Mouse (Mus musculus) embryonic facial prominence, embryonic 12.5 days (tissue): ENCODE data around the gene Kazn. TPM values are rescaled to one million over a fixed set of nuclear protein-coding genes. Genes with fewer than 3 reads are reported as not detected.

Experiments used
- ATAC-seq: fragments of 200-750 bp; cut with Nextera tagmentation; 2 replicates; pipeline ENCODE4 v1.8.0; 2017; ENCODE audit not compliant: insufficient number of reproducible peaks, insufficient read depth, low FRiP score, low TSS enrichment
- H3K27ac ChIP-seq: fragments of 300-500 bp; sonication (generic); 2 replicates; pipeline ENCODE4 v1.5.1; 2016; ENCODE audit warnings: mild to moderate bottlenecking
- H3K27me3 ChIP-seq: fragments of 300-500 bp; sonication (generic); 2 replicates; pipeline ENCODE4 v1.6.1; 2016; ENCODE audit warnings: mild to moderate bottlenecking, moderate library complexity
- H3K36me3 ChIP-seq: fragments of 300-500 bp; sonication (generic); 2 replicates; pipeline ENCODE4 v1.6.1; 2016; ENCODE audit warnings: mild to moderate bottlenecking
- H3K4me1 ChIP-seq: fragments of 300-500 bp; sonication (generic); 2 replicates; pipeline ENCODE4 v1.6.1; 2016
- H3K4me2 ChIP-seq: fragments of 300-500 bp; sonication (generic); replicated peaks from 2 replicates; pipeline ENCODE4 v1.6.1; 2016; ENCODE audit warnings: mild to moderate bottlenecking, moderate library complexity
- H3K4me3 ChIP-seq: fragments of 300-500 bp; sonication (generic); 2 replicates; pipeline ENCODE4 v1.5.1; 2016; ENCODE audit warnings: mild to moderate bottlenecking
- H3K9ac ChIP-seq: fragments of 300-500 bp; sonication (generic); 2 replicates; pipeline ENCODE4 v1.6.1; 2016; ENCODE audit warnings: mild to moderate bottlenecking, moderate library complexity
- H3K9me3 ChIP-seq: fragments of 300-500 bp; sonication (generic); 2 replicates; pipeline ENCODE4 v1.6.1; 2016; ENCODE audit warnings: mild to moderate bottlenecking, moderate library complexity
- WGBS: fragments of 180-500 bp; shearing (Covaris S2); methylation state at CpG from one replicate; pipeline ENCODE4 v1.1.7; 2016; 5-methylcytosine and 5-hydroxymethylcytosine counted together
- polyA plus RNA-seq: library from polyadenylated mRNA; unstranded; fragments of >200 nt; fragmentation: Nextera tagmentation; extraction: Ambion mirVana; gene quantifications from 2 replicates; pipeline ENCODE4 v1.2.1, GENCODE M21; 2016

Gene Kazn
- polyA plus RNA-seq, 1 experiment from 2014 or later = 23.1 TPM

DNA sequence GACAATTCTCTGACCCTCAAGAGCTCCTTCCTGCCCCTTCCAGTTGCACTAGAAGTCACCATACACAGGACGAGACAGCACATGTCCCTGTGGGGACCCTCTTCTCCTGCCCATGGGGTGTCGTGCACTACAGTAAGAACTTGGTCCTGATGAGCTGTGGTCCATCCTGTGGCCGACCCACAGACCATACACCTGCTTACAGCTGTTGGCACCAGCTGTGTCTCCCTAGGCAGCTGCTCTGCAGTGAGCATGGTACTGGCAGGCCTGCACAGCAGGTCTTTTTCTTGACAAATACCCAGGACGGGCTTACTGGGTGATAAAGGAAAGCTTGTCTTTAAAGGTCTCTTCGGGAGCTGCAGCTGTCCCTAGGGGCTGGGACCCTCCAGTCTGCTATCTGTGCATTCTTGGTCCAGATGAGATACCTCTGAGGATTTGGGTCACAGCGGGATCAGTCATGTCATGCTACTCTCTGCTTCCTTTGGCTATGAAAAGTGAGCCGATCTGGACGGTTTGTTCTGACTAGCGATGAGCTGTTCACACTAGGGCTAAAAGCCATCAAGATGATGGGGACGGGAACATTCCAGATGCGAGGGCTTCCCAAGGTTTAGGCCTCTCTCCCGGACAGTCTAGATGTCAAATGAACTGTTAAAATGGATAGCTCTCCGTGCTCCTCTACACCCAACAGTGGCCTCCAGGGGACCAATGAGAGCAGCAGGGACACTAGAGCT, 179.9 kb downstream of the Kazn start:
- no peaks in the 10 kb centered on the region for H3K36me3 ChIP-seq
- ATAC-seq = no peak
- H3K27ac ChIP-seq = no peak overlapping the region
- no peak overlapping the region for H3K4me2 ChIP-seq
- H3K4me3 ChIP-seq = no peak overlapping the region
- H3K27me3 ChIP-seq = no peaks in the 10 kb centered on the region
- no peak overlapping the region for H3K9ac ChIP-seq
- 81% methylated on average over 13 of the region's 13 CpGs for WGBS
- H3K4me1 ChIP-seq = peaks cover 20% of the 10 kb centered on the region; the same call in 1 of the 2 replicates
- no peaks in the 10 kb centered on the region for H3K9me3 ChIP-seq

DNA sequence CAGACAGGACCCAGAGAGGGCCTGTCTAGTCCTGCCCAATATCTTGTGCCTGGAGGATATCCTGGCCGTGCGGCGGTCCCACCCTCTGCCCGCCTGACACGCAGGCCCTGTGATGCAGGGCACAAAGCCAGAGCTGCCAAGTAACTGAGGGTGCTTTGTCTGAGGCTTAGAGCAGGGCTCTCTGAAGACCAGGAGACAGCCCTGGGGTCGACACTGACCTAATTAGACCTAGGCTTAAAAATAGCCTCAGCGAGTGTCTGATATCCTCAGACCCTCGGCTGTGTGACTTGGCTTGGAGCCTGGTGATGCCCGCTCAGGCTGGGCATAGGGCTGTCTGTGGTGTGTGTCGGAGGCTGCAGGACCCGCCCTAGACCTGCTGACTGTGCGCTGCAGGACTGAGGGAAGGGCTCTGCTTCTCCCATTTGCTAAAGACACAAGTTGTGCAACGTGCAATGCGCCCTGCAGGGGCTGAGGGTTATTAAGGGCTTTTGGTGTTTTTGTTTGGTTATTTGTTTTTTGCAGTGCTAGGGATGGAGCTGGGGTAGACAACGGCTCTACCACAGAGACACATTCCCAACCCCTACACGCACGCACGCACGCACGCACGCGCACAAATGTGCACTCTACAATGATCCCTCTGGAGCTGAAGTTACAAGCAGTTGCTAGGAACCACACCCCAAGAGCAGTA, 181.5 kb downstream of the Kazn start:
- WGBS = 65% methylated on average over 22 of the region's 22 CpGs
- H3K27me3 ChIP-seq = no peaks in the 10 kb centered on the region
- H3K9me3 ChIP-seq = no peaks in the 10 kb centered on the region
- H3K4me1 ChIP-seq = peaks cover 29% of the 10 kb centered on the region
- ATAC-seq = no peak
- no peak overlapping the region for H3K27ac ChIP-seq
- H3K36me3 ChIP-seq = no peaks in the 10 kb centered on the region
- H3K9ac ChIP-seq = no peak overlapping the region
- no peak overlapping the region for H3K4me3 ChIP-seq
- H3K4me2 ChIP-seq = no peak overlapping the region

DNA sequence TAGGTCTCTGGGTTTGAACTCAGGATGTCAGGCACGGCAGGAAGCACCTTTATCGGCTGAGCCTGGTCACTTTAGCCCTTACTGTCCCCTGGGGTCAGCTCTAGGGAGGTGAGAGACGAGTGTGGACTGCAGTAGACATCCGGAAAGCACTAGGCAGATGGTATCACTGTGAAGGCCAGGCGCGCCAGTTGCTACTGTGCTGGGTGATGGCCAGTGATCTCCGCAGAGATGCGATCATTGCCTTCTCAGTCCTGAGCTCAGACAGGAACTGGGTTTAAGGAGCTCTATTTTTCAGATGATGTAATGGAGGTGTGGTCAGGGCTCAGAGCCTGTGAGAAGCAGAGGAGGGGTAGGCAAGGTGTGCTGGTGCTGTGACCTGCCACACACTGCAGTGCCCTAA, 183.6 kb downstream of the Kazn start:
- no peaks in the 10 kb centered on the region for H3K9me3 ChIP-seq
- no peaks in the 10 kb centered on the region for H3K36me3 ChIP-seq
- no peak overlapping the region for H3K4me2 ChIP-seq
- H3K27ac ChIP-seq = no peak overlapping the region
- WGBS = 76% methylated on average over 8 of the region's 8 CpGs
- no peak overlapping the region for H3K9ac ChIP-seq
- H3K4me3 ChIP-seq = no peak overlapping the region
- peaks cover 27% of the 10 kb centered on the region for H3K4me1 ChIP-seq
- no peaks in the 10 kb centered on the region for H3K27me3 ChIP-seq
- no peak for ATAC-seq

DNA sequence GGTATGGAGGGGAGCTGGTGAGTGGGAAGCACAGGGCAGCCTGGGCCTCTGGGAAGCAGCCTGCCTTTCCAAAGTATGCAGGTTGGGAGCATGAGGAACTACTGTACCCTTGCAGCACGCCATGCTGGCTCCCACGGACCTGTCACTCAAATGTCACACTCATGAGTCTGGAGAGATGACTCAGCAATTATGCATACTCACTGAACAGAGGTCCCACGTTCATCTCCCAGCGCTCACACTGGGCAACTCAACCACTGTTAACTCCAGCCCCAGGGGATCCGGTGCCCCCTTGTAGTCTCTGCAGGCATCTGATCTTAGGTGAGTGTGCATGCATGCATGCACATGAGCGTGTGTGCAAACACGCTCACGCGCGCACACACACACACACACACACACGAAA, 184.6 kb downstream of the Kazn start:
- H3K27me3 ChIP-seq = no peaks in the 10 kb centered on the region
- no peak overlapping the region for H3K4me3 ChIP-seq
- peaks cover 24% of the 10 kb centered on the region for H3K4me1 ChIP-seq
- H3K9me3 ChIP-seq = no peaks in the 10 kb centered on the region
- no peak overlapping the region for H3K9ac ChIP-seq
- no peak for ATAC-seq
- no peak overlapping the region for H3K4me2 ChIP-seq
- 86% methylated on average over 11 of the region's 11 CpGs for WGBS
- H3K36me3 ChIP-seq = no peaks in the 10 kb centered on the region
- H3K27ac ChIP-seq = no peak overlapping the region

DNA sequence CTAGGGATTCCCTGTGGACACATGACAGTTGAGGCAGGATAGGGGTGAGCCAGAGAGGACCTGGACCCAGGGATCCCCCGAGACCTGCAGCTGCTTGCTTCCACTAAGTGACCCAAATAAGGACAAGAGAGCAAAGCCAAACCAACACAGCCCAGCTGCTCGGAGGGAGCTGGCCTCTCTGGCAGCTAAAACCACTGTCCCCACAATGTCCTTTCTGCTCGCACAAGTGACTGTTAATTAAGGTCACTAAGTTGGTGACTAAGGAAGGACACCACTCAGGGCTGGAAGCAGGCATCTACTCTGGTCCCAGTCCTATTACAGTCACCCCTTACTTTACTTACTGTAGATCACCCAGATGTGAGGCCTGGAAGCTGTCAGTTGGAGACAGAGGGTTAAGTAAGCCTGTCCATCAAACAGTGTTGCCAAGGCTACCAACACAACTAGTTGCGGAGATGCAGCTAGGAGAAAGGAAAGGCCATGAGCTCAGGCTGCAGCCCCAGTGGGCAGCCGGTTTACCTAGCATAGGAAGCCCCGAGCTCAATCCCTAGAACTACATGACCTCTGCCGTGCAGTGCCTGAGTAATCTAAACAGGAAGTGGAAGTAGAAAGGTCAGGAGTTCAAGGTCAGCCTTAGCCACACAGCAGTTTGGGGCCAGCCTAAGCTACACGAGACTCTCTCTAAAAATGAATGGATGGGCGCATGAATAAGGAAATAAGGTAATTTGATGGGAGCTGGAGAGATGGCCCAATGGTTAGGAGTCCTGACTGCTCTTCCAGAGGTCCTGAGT, 185.3 kb downstream of the Kazn start:
- H3K9ac ChIP-seq = no peak overlapping the region

GRCm38 (mm10) chr4:142053261-142053660, 185.9 kb downstream of the Kazn start:
- ATAC-seq = no peak
- Histone ChIP-seq H3K4me3 (no peak overlapping the region), H3K27me3 (no peaks in the 10 kb centered on the region), H3K9me3 (no peaks in the 10 kb centered on the region), H3K27ac (no peak overlapping the region), H3K4me1 (peaks cover 24% of the 10 kb centered on the region), H3K36me3 (no peaks in the 10 kb centered on the region), H3K9ac (no peak overlapping the region), H3K4me2 (no peak overlapping the region)
- WGBS = 59% methylated on average over 4 of the region's 4 CpGs

More for the DNA sequence above, 185.3 kb downstream of the Kazn start:
- H3K4me2 ChIP-seq = no peak overlapping the region
- H3K36me3 ChIP-seq = no peaks in the 10 kb centered on the region
- no peaks in the 10 kb centered on the region for H3K27me3 ChIP-seq
- H3K9me3 ChIP-seq = no peaks in the 10 kb centered on the region
- H3K4me3 ChIP-seq = no peak overlapping the region
- WGBS = 40% methylated on average over 9 of the region's 9 CpGs
- peaks cover 24% of the 10 kb centered on the region for H3K4me1 ChIP-seq
- ATAC-seq = no peak
- no peak overlapping the region for H3K27ac ChIP-seq

- Histone ChIP-seq H3K9ac (no peak overlapping the region), H3K4me1 (peaks cover 22% of the 10 kb centered on the region), H3K4me3 (0 out of 2 replicates have a peak overlapping the region, but pooled peaks have one; percentile 5), H3K4me2 (peak overlapping the region; percentile 36; the same call in 1 of the 2 replicates), H3K27ac (no peak overlapping the region), H3K36me3 (no peaks in the 10 kb centered on the region), H3K27me3 (no peaks in the 10 kb centered on the region), H3K9me3 (no peaks in the 10 kb centered on the region)
- ATAC-seq = no peak
- WGBS = 39% methylated on average over 22 of the region's 22 CpGs
Observed at GRCm38 (mm10) chr4:142052391-142053132, 186.6 kb downstream of the Kazn start.

Other genes with a start within 250 kb of the Kazn start
- 1.9 and 2.2 TPM in 2 replicates for gene Fhad1, start 224.3 kb downstream of the Kazn start, polyA plus RNA-seq
- 10.8 and 12.2 TPM in 2 replicates for gene Tmem51, start 155.1 kb downstream of the Kazn start, polyA plus RNA-seq